In genomic region chr15:79914357-79914756, GRCm38 (mm10) we compare ENCODE assay signal across 10 mouse cellular contexts. TPM values are rescaled to one million over a fixed set of nuclear protein-coding genes. Genes with fewer than 3 reads are reported as not detected.
DNase-seq lines count a peak whose midpoint lies in the region; ATAC-seq and TF ChIP-seq lines count a peak whose summit lies in the region.
"Had no signal": no experiment of that assay in that cellular context is flagged by ENCODE, and none has a peak within 500 bp of the region (broad histone marks: within the 10 kb centered on the region; RNA-seq: fewer than 3 reads in every experiment).

No protein-coding gene starts in this region.

- peak; percentile 81 for TF ChIP-seq RAD21 in CH12.LX (IDR thresholded peaks at IDR 0.05; ENCODE audit: low read depth, low read length)

- no peaks in the 10 kb centered on the region for H3K27me3 ChIP-seq in lung, embryonic 14.5 days (ENCODE audit: insufficient read depth, low read length)
- H3K27me3 ChIP-seq in CH12.LX (replicated peaks) = no peaks in the 10 kb centered on the region
- H3K27me3 ChIP-seq: limb, embryonic 12.5 days had no signal

- H3K4me1 ChIP-seq in lung, embryonic 14.5 days (ENCODE audit: insufficient read depth) = no peaks in the 10 kb centered on the region
- H3K4me1 ChIP-seq in CH12.LX (ENCODE audit: control insufficient read depth in 1 of 2, insufficient read depth in 2 of 2) = peaks cover 4 to 11% of the 10 kb centered on the region in 2 experiments; a peak in 1 of 4 replicates
- H3K4me1 ChIP-seq: limb, embryonic 12.5 days had no signal

- no peaks in the 10 kb centered on the region for H3K36me3 ChIP-seq in lung, embryonic 14.5 days (ENCODE audit: insufficient read depth)
- H3K36me3 ChIP-seq in CH12.LX (replicated peaks in 1 of 2; ENCODE audit: control insufficient read depth in 1 of 2, insufficient read depth in 1 of 2, low read length in 1 of 2) = peaks cover 30 to 63% of the 10 kb centered on the region in 2 experiments
- H3K36me3 ChIP-seq: limb, embryonic 12.5 days had no signal

- peak; percentile 80 for ATAC-seq in frontal cortex, adult (ENCODE audit: low TSS enrichment)
- ATAC-seq in lung, embryonic 14.5 days (ENCODE audit: insufficient read depth) = no peak
- peak; percentile 48 for ATAC-seq in inflammation-experienced regulatory T-cells, adult 6 months

- no peak overlapping the region for H3K4me2 ChIP-seq in lung, embryonic 14.5 days
- H3K4me2 ChIP-seq in CH12.LX (ENCODE audit: insufficient read depth, low read depth, poor library complexity, severe bottlenecking) = no peak overlapping the region
- H3K4me2 ChIP-seq: limb, embryonic 12.5 days had no signal

- H3K9me3 ChIP-seq in lung, embryonic 14.5 days (ENCODE audit: low read depth, low read length) = no peaks in the 10 kb centered on the region
- H3K9me3 ChIP-seq in CH12.LX (replicated peaks; ENCODE audit: low read length) = peaks cover 10% of the 10 kb centered on the region
- H3K9me3 ChIP-seq: limb, embryonic 12.5 days had no signal

- no peak for TF ChIP-seq POLR2A in CH12.LX (IDR thresholded peaks at IDR 0.05; ENCODE audit: low read depth, low read length)

- WGBS in lung, embryonic 14.5 days = 76% methylated on average over 3 of the region's 3 CpGs

- H3K79me2 ChIP-seq in CH12.LX (replicated peaks; ENCODE audit: control insufficient read depth, extremely low read depth, insufficient read depth, poor library complexity, severe bottlenecking) = no peaks in the 10 kb centered on the region

- peak; percentile 32; the same call in 1 of the 2 replicates for TF ChIP-seq CTCF in lung, embryonic 14.5 days (IDR thresholded peaks at IDR 0.05; ENCODE audit: low read depth)
- peak in 1 of 2 experiments; percentile 81; a peak in 2 of 4 replicates for TF ChIP-seq CTCF in CH12.LX (conservative IDR thresholded peaks at IDR 0.05 in 1 of 2, IDR thresholded peaks at IDR 0.05 in 1 of 2; ENCODE audit: low read depth in 2 of 2, low read length in 2 of 2)

- no peak overlapping the region for H3K4me3 ChIP-seq in lung, embryonic 14.5 days (ENCODE audit: low read depth, low read length)
- no peak overlapping the region for H3K4me3 ChIP-seq in CH12.LX (replicated peaks in 1 of 3; ENCODE audit: low read depth in 2 of 3, low read length in 2 of 3, poor library complexity in 1 of 3)
- H3K4me3 ChIP-seq: limb, embryonic 12.5 days had no signal

- TF ChIP-seq EP300 in CH12.LX (IDR thresholded peaks at IDR 0.05; ENCODE audit: low read length) = no peak

- no peak overlapping the region for H3K27ac ChIP-seq in lung, embryonic 14.5 days (ENCODE audit: low read depth)
- no peak overlapping the region for H3K27ac ChIP-seq in CH12.LX (ENCODE audit: insufficient read depth, low read depth)
- H3K27ac ChIP-seq: limb, embryonic 12.5 days had no signal

- in situ Hi-C loops in CH12.LX (cut with MboI; ENCODE audit: low pct_ligation_motif_present, low pct_unique_long_range_greater_than_20kb, low sequenced_read_pairs) = loop anchor here (5.0 kb wide), 1 partner anchor 82 kb away; the partner anchor contains the start of genes Cbx6 and Npcd

- dilution Hi-C loops in CH12.LX (cut with MboI; ENCODE audit: extremely low pct_ligation_motif_present, extremely low pct_unique_long_range_greater_than_20kb, low sequenced_read_pairs) = no loop called here

- H3K9ac ChIP-seq in lung, embryonic 14.5 days = no peak overlapping the region
- no peak overlapping the region for H3K9ac ChIP-seq in CH12.LX (ENCODE audit: insufficient read depth, low read depth)
- H3K9ac ChIP-seq: limb, embryonic 12.5 days had no signal

- no peak for DNase-seq in frontal cortex, postnatal 25 days (ENCODE audit: low spot score in 2 of 2)
- peak; percentile 18 for DNase-seq in lung, embryonic 14.5 days
- no peak for DNase-seq in lung, postnatal 36 days
- DNase-seq in CH12.LX (ENCODE audit: extremely low read depth) = no peak
- no peak for DNase-seq in adrenal gland, adult 8-10 months
- DNase-seq in adrenal gland, postnatal 14 days = no peak
- DNase-seq: heart, postnatal 10 days had no signal

TF ChIP-seq in CH12.LX, 34 proteins besides CTCF, POLR2A, EP300 and RAD21:
- TF ChIP-seq USF2 (conservative IDR thresholded peaks at IDR 0.05; ENCODE audit: low read depth, low read length) (no peak), ZC3H11A (IDR thresholded peaks at IDR 0.05; ENCODE audit: low read depth, low read length) (peak; percentile 14; the same call in 1 of the 2 replicates), RCOR1 (conservative IDR thresholded peaks at IDR 0.05; ENCODE audit: low read depth, low read length) (no peak), SMC3 (IDR thresholded peaks at IDR 0.05; ENCODE audit: low read depth, low read length) (peak; percentile 77)

RNA-seq across cellular contexts. Expression of gene Apobec3, which starts 22.9 kb away (rescaled TPM):
- polyA plus RNA-seq in lung, embryonic 14.5 days (2014; fragmentation: Nextera tagmentation; extraction: Ambion mirVana) = 19.8 and 23.2 TPM in 2 replicates
- total RNA-seq in CH12.LX (2012; rRNA removed) (3.9 and 4.7 TPM in 2 replicates), CH12.LX (2014; rRNA removed) (8.7 and 10.4 TPM in 2 replicates)
- polyA plus RNA-seq in CH12.LX (2012; ENCODE audit: insufficient read length, low read depth) = 94.3 and 98.5 TPM in 2 replicates
- 100 to 1,000 TPM; 509 to 683 (median 543) TPM for polyA plus RNA-seq in inflammation-experienced regulatory T-cells, adult 6 months (2017; shearing (Covaris generic))
- 10 to 100 TPM; 16.1 to 29.3 (median 22.9) TPM for total RNA-seq in adrenal gland, adult 8-10 months (2022)
- 19.8 and 38.2 TPM in 2 replicates for total RNA-seq in adrenal gland, postnatal 14 days (2021)

RNA-seq across cellular contexts. Expression of gene Cbx7, which starts 56.6 kb away (rescaled TPM):
- polyA plus RNA-seq in lung, embryonic 14.5 days (2014; fragmentation: Nextera tagmentation; extraction: Ambion mirVana) = 2.3 TPM in 2 replicates
- total RNA-seq in CH12.LX (2012; rRNA removed) (10.0 and 12.1 TPM in 2 replicates), CH12.LX (2014; rRNA removed) (5.6 and 8.1 TPM in 2 replicates)
- 12.4 and 14.7 TPM in 2 replicates for polyA plus RNA-seq in CH12.LX (2012; ENCODE audit: insufficient read length, low read depth)
- 10 to 100 TPM; 13.3 to 48.6 (median 38.5) TPM for polyA plus RNA-seq in inflammation-experienced regulatory T-cells, adult 6 months (2017; shearing (Covaris generic))
- 10 to 100 TPM; 27.5 to 51.1 (median 40.9) TPM for total RNA-seq in adrenal gland, adult 8-10 months (2022)
- 7.2 and 12.8 TPM in 2 replicates for total RNA-seq in adrenal gland, postnatal 14 days (2021)
